Mouse (Mus musculus): ENCODE data around the gene Btbd6.

DNA sequence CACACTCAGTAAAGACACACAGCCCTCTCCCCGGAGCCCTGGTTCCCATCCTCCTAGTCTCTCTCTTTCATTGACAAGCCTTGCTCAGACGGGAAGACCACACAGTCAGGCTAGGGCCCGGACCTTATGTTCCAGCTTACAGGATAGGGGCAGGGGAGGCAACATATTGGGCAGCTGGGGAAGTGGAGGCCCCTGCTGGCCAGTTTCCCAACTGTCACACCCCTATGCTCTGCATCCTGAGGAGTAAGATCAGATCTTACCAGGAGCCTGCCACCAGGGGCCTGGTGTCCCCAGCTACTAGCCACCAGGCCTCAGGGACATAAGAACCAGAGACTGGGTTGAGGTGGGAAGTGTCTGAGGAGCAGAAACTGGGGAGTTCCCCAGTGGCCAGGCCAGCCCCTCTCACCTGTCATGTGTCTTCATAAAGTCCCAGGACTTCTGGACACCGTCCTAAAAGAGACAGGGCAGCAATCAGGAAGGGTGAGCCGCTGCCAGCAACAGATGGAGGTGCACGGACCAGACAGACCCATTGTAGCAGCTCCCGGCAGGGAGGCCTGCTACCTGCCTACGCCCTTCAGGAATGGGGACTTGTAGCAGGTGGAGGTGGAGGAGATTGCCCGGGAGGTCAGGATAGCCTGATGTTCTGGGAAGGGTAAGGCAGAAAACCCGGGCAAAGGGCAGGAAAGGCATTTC, 37.3 kb upstream of the Btbd6 start:
- no peak for TF ChIP-seq CTCF (IDR thresholded peaks at IDR 0.05; ENCODE audit: borderline replicate concordance, insufficient read depth, low read length)
- no peak for TF ChIP-seq POLR2A (IDR thresholded peaks at IDR 0.05; ENCODE audit: low read depth, low read length)
